Mouse (Mus musculus) liver, embryonic 12.5 days (tissue): Measurements from ENCODE around the gene Gnb4. TPM values are rescaled to one million over a fixed set of nuclear protein-coding genes. Genes with fewer than 3 reads are reported as not detected.

Experiments
- ATAC-seq: fragments of 200-750 bp; cut with Nextera tagmentation; 2 replicates; pipeline ENCODE4 v1.8.0; 2017; ENCODE audit warnings: moderate number of reproducible peaks, mild to moderate bottlenecking, moderate library complexity
- H3K27ac ChIP-seq: fragments of 300-500 bp; sonication (generic); 2 replicates; pipeline ENCODE4 v1.5.1; 2016; ENCODE audit warnings: mild to moderate bottlenecking
- H3K27me3 ChIP-seq: fragments of 300-500 bp; sonication (generic); replicated peaks from 2 replicates; pipeline ENCODE4 v1.6.1; 2016; ENCODE audit warnings: mild to moderate bottlenecking, moderate library complexity
- H3K36me3 ChIP-seq: fragments of 300-500 bp; sonication (generic); 2 replicates; pipeline ENCODE4 v1.6.1; 2016; ENCODE audit warnings: mild to moderate bottlenecking, moderate library complexity
- H3K4me1 ChIP-seq: fragments of 300-500 bp; sonication (generic); 2 replicates; pipeline ENCODE4 v1.6.1; 2016
- H3K4me2 ChIP-seq: fragments of 300-500 bp; sonication (generic); 2 replicates; pipeline ENCODE4 v1.6.1; 2016; ENCODE audit warnings: mild to moderate bottlenecking, moderate library complexity
- H3K4me3 ChIP-seq: fragments of 300-500 bp; sonication (generic); 2 replicates; pipeline ENCODE4 v1.5.1; 2016; ENCODE audit warnings: mild to moderate bottlenecking, moderate library complexity
- H3K9ac ChIP-seq: fragments of 300-500 bp; sonication (generic); 2 replicates; pipeline ENCODE4 v1.6.1; 2016; ENCODE audit warnings: mild to moderate bottlenecking, moderate library complexity
- H3K9me3 ChIP-seq: fragments of 300-500 bp; sonication (generic); replicated peaks from 2 replicates; pipeline ENCODE4 v1.6.1; 2016; ENCODE audit warnings: mild to moderate bottlenecking, moderate library complexity
- WGBS: fragments of 180-500 bp; shearing (Covaris S2); methylation state at CpG from one replicate; pipeline ENCODE4 v1.1.7; 2016; ENCODE audit not compliant: insufficient replicate concordance; 5-methylcytosine and 5-hydroxymethylcytosine counted together
- polyA plus RNA-seq: library from polyadenylated mRNA; unstranded; fragments of >200 nt; fragmentation: Nextera tagmentation; extraction: Ambion mirVana; gene quantifications from 2 replicates; pipeline ENCODE4 v1.2.1, GENCODE M21; 2016

Gene Gnb4
- polyA plus RNA-seq, 1 experiment from 2014 or later, result 14.4 TPM

DNA sequence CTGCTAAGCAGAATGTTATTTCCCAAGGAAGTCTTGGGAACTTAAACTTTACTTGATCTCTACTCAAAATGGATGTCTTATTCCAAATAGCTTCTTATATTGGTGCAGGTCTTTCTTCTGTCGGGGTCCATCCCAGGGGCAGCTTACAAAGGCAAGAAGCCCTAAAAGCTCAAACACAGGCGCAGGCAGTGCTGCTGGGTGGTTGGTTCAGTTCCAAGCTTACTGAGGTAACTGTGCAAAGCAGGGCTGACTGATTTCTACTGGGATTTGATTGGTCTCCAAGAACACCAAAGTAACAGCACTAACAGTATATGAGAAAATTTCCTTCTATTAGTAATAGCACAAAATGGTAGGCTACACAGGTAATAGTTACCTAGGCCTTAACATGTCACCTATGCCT is 43.3 kb downstream of the Gnb4 start:
- Histone ChIP-seq H3K27me3 (no peaks in the 10 kb centered on the region), H3K9ac (no peak overlapping the region), H3K9me3 (peaks cover 6% of the 10 kb centered on the region), H3K4me2 (no peak overlapping the region), H3K4me1 (peaks cover 5% of the 10 kb centered on the region; the same call in 1 of the 2 replicates), H3K27ac (no peak overlapping the region), H3K36me3 (peaks cover 73% of the 10 kb centered on the region), H3K4me3 (no peak overlapping the region)
- ATAC-seq, result no peak
- whole genome bisulfite sequencing, result 76% methylated on average over 2 of the region's 2 CpGs

DNA sequence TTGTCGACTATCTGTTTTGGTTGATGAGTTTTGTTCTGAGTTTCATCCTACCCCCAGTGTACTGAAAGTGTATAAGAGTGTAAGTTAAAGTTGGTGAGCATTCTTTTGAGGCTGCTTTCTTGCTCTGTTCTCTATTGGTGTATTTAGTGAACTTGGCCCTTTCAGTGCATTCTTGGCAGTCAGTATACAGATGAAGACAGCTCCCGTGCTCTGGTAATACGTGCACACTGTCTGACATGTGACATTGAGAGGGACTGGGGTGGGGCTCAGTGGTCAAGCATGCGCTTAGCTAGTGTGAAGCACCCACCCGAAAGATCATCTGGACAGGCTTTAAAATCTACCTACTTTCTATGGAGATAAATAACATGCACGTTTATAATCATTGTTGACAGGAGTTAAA is 53.0 kb downstream of the Gnb4 start:
- 80% methylated on average over 6 of the region's 6 CpGs for WGBS
- Histone ChIP-seq H3K4me3 (no peak overlapping the region), H3K9ac (no peak overlapping the region), H3K9me3 (peaks cover 4% of the 10 kb centered on the region), H3K27me3 (no peaks in the 10 kb centered on the region), H3K4me2 (no peak overlapping the region), H3K36me3 (peaks cover 77% of the 10 kb centered on the region), H3K4me1 (no peaks in the 10 kb centered on the region), H3K27ac (no peak overlapping the region)
- ATAC-seq, result no peak

DNA sequence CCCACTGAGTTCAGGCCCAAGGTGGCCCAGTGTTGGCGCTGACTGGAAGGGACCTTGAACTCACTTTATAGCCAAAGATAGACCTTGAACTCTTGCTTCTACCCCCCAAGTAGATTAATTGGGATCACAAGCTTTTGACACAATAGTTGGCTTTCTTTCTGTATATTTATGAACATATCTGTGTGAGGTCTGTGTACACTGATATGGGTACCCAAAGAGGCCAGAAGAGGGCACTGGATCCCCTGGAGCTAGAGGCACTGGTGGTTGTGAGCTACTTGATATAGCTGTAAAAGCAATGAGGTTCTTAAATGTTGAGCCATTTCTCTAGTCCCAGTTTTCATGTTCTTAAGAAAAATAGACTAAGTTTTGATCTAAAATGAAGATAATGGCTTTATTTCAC is 63.3 kb downstream of the Gnb4 start:
- Histone ChIP-seq H3K4me3 (no peak overlapping the region), H3K9me3 (no peaks in the 10 kb centered on the region), H3K27ac (no peak overlapping the region), H3K4me2 (no peak overlapping the region), H3K27me3 (no peaks in the 10 kb centered on the region), H3K9ac (no peak overlapping the region), H3K4me1 (0 out of 2 replicates have a peak, but pooled peaks cover 3% of the 10 kb centered on the region), H3K36me3 (peaks cover 55% of the 10 kb centered on the region)
- ATAC-seq, result no peak
- 90% methylated on average over 1 of the region's 1 CpGs for WGBS

DNA sequence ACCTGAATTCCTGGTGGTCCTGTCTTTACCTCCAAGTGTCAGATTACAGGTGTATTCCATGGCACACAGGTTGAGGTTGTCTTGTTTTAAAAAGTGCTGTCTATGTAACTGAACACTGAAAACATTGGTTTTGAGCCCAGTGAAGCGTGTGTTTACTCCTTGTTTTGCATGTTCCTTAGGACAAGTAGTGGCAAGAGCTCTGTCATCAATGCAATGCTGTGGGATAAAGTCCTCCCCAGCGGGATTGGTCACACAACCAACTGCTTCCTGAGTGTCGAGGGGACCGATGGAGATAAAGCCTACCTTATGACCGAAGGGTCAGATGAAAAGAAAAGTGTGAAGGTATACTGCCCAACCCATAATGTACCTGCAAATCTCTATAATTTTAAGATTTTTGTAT is 78.3 kb downstream of the Gnb4 start:
- H3K36me3 ChIP-seq, result peaks cover 82% of the 10 kb centered on the region
- H3K4me2 ChIP-seq, result no peak overlapping the region
- H3K4me3 ChIP-seq, result no peak overlapping the region
- no peak overlapping the region for H3K9ac ChIP-seq
- no peak overlapping the region for H3K27ac ChIP-seq
- peaks cover 28% of the 10 kb centered on the region for H3K4me1 ChIP-seq
- H3K9me3 ChIP-seq, result no peaks in the 10 kb centered on the region
- WGBS, result 84% methylated on average over 5 of the region's 5 CpGs
- no peak for ATAC-seq
- H3K27me3 ChIP-seq, result no peaks in the 10 kb centered on the region

DNA sequence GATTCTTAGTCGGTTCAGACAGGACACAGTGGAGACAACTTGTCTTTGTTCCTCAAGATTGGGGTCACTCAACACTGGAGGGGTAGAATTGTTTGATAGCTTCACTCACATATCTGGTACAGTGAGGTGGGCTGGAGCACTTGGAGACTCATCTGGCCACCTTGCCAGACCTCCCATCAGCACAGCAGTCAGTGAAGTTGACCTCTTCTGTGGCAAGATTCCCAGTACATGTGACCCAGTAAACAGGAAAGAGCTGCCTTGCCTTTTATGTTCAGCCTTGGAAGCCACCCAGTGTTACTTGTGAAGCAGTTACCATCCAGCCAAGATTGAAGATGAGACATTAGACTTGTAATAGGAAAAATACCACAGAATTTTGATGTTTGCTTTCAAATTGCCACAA is 78.8 kb downstream of the Gnb4 start:
- Histone ChIP-seq H3K4me1 (peaks cover 28% of the 10 kb centered on the region), H3K36me3 (peaks cover 77% of the 10 kb centered on the region), H3K9ac (no peak overlapping the region), H3K4me2 (no peak overlapping the region), H3K27ac (no peak overlapping the region), H3K4me3 (no peak overlapping the region), H3K27me3 (no peaks in the 10 kb centered on the region), H3K9me3 (no peaks in the 10 kb centered on the region)
- WGBS, result 70% methylated on average over 1 of the region's 1 CpGs
- no peak for ATAC-seq

DNA sequence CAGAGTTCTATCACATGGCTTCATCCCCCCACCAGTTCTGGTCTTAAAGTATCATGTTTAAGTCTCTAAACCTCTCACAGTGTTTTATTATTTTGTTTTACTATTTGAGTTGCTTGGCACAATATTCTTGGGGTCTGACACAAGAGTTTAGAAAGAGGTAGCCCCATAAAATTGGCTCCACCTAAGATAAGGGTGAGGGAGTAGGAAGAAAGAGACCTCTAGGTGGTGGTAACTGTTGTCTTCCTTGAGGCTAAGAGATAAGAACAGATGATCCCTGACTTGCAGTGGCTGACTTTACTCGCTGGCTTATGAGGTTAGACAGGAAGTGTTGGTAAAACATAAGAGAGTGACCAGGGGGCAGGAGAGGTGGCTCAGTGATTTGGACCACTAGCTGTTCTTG is 80.7 kb downstream of the Gnb4 start:
- H3K4me3 ChIP-seq, result no peak overlapping the region
- no peak overlapping the region for H3K9ac ChIP-seq
- peak overlapping the region; percentile 30; the same call in 1 of the 2 replicates for H3K4me2 ChIP-seq
- peak; percentile 83 for ATAC-seq
- peaks cover 73% of the 10 kb centered on the region for H3K36me3 ChIP-seq
- peaks cover 41% of the 10 kb centered on the region for H3K4me1 ChIP-seq
- peak overlapping the region; percentile 68 for H3K27ac ChIP-seq
- no peaks in the 10 kb centered on the region for H3K9me3 ChIP-seq
- WGBS, result 13% methylated on average over 1 of the region's 1 CpGs
- H3K27me3 ChIP-seq, result no peaks in the 10 kb centered on the region

Other genes with a start within 250 kb of the Gnb4 start
- gene Pik3ca, start 218.9 kb downstream of the Gnb4 start, polyA plus RNA-seq, result 4.6 and 5.6 TPM in 2 replicates
- gene Kcnmb3, start 124.4 kb downstream of the Gnb4 start, polyA plus RNA-seq, result not detected in 2 replicates
- gene Zfp639, start 106.3 kb downstream of the Gnb4 start, polyA plus RNA-seq, result 29.8 and 31.8 TPM in 2 replicates
- 28.0 and 33.4 TPM in 2 replicates for gene Mfn1, start 87.1 kb downstream of the Gnb4 start, polyA plus RNA-seq
- 127 and 132 TPM in 2 replicates for gene Actl6a, start 89.7 kb upstream of the Gnb4 start, polyA plus RNA-seq
- 176 and 178 TPM in 2 replicates for gene Ndufb5, start 120.4 kb upstream of the Gnb4 start, polyA plus RNA-seq
- gene Mrpl47, start 121.0 kb upstream of the Gnb4 start, polyA plus RNA-seq, result 29.6 and 30.1 TPM in 2 replicates
- 0.66 and 0.74 TPM in 2 replicates for gene Usp13, start 201.0 kb upstream of the Gnb4 start, polyA plus RNA-seq